Mouse (Mus musculus) cerebellum, adult 2 months (tissue): ENCODE data around the gene Macf1. TPM values are rescaled to one million over a fixed set of nuclear protein-coding genes. Genes with fewer than 3 reads are reported as not detected.

Source experiments
- DNase-seq, 2 experiments: peaks; one replicate each; pipeline ENCODE4 v3.0.0; 2021
- H3K27ac ChIP-seq: fragments of 200-500 bp; 2 replicates; pipeline ENCODE4 v1.5.1; 2012; ENCODE audit warnings: low read length, control low read depth, inconsistent platforms; ENCODE audit not compliant: insufficient read depth
- H3K27me3 ChIP-seq: fragments of 200-500 bp; 2 replicates; pipeline ENCODE4 v1.6.1; 2012; ENCODE audit warnings: inconsistent platforms, mild to moderate bottlenecking, low read length, moderate library complexity; ENCODE audit not compliant: control insufficient read depth, insufficient read depth
- H3K4me1 ChIP-seq: fragments of 200-500 bp; 2 replicates; pipeline ENCODE4 v1.6.1; 2011; ENCODE audit warnings: low read length; ENCODE audit not compliant: control insufficient read depth, insufficient read depth
- H3K4me3 ChIP-seq: fragments of 200-500 bp; replicated peaks from 2 replicates; pipeline ENCODE3; 2011; ENCODE audit warnings: mild to moderate bottlenecking, low read depth, low read length, control low read depth; ENCODE audit not compliant: insufficient read depth
- CTCF ChIP-seq: fragments of 200-500 bp; IDR thresholded peaks from 2 replicates; pipeline ENCODE4 v1.5.1; 2011; ENCODE audit warnings: low read depth, mild to moderate bottlenecking, control low read depth, low read length, moderate library complexity, borderline replicate concordance; ENCODE audit not compliant: insufficient read depth
- POLR2A ChIP-seq: fragments of 200-500 bp; IDR thresholded peaks from 2 replicates; pipeline ENCODE4 v1.6.1; 2011; ENCODE audit warnings: low read length, control low read depth, borderline replicate concordance; ENCODE audit not compliant: insufficient read depth
- WGBS: fragments of 180-500 bp; shearing (Covaris S2); methylation state at CpG from one replicate; pipeline ENCODE4 v1.1.7; 2018; 5-methylcytosine and 5-hydroxymethylcytosine counted together
- polyA plus RNA-seq: library from polyadenylated mRNA; depleted of rRNA; stranded (reverse); fragments of >200 nt; gene quantifications from 2 replicates; pipeline ENCODE4 v1.2.3, GENCODE M21; 2012

The Macf1 gene
- polyA plus RNA-seq, 1 experiment, result 193 TPM

DNA sequence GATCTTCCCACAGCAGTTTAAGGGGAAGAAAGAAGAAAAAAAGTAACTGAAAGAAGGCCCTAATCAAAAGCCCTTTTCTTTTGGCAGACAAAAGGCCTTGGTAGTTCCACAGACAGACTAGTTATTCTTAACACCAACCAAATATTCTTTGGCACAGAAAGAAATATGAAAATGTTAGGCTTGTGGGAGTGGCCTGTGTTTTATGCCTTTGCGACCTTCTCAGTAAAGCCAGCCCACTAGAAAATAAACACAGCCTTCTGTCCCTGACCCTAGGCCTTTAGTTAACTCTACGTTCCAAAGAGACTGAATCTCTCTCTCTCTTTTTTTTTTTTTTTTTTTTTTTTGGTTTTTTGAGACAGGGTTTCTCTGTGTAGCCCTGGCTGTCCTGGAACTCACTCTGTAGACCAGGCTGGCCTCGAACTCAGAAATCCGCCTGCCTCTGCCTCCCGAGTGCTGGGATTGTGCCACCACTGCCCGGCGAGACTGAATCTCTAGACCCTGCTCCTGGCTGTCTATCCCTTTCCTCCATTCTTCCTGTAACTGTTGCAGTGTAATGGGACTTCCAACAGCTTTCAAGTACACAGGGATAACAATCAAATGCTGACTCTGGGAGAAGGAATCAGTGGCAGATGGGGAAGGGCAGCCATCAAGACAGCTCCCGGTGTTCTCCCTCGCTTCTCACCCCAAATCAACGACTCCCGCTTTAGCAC is 85.5 kb downstream of the Macf1 start:
- WGBS, result 83% methylated on average over 11 of the region's 11 CpGs
- no peak for DNase-seq
- peaks cover 2% of the 10 kb centered on the region for H3K4me1 ChIP-seq
- H3K27me3 ChIP-seq, result no peaks in the 10 kb centered on the region
- TF ChIP-seq CTCF (no peak), POLR2A (no peak)
- no peak overlapping the region for H3K27ac ChIP-seq
- no peak overlapping the region for H3K4me3 ChIP-seq

DNA sequence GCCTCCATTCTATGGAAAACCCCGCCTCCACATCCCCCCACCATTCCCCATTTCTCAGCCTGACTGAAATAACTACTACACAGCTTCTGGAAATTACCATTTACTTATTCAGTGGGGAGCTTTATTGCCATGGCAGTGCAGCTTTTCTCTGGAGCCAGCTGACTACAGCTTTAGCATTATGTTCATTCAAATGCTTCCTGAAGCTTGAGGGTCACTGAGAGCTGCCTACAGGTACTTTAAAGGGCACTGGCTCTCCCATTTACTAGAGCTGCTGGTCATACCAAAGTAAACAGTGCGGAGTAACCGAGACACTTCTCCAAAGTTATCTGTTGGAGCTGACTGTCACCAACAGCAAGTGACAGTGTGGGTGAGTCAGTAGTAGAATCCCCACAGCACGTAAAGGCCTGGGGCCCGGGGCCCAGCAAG is 89.8 kb downstream of the Macf1 start:
- Histone ChIP-seq H3K27ac (no peak overlapping the region), H3K27me3 (no peaks in the 10 kb centered on the region), H3K4me3 (no peak overlapping the region), H3K4me1 (peaks cover 12% of the 10 kb centered on the region)
- no peak for DNase-seq
- no peak for TF ChIP-seq POLR2A
- TF ChIP-seq CTCF, result no peak
- 63% methylated on average over 5 of the region's 5 CpGs for WGBS

DNA sequence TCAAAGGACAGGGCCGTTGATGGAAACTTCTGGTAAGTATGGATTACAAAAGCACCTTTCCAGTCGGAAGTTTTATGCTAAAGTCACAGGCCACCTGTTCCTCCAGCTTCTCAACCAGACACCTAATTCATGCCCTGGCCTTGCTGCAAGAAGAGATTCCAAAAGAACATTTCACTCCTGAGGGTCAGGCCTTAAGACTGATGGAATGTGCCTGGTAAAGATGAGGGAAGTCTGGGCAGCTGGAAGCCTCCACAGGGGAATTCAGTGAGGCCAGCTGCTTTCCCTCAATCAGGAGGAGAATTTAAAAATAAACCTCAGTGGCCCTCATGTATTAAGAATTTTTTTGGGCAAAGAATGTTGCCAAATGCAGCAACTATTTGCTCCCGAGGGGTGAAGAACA is 90.5 kb downstream of the Macf1 start:
- 42% methylated on average over 3 of the region's 3 CpGs for WGBS

DNA sequence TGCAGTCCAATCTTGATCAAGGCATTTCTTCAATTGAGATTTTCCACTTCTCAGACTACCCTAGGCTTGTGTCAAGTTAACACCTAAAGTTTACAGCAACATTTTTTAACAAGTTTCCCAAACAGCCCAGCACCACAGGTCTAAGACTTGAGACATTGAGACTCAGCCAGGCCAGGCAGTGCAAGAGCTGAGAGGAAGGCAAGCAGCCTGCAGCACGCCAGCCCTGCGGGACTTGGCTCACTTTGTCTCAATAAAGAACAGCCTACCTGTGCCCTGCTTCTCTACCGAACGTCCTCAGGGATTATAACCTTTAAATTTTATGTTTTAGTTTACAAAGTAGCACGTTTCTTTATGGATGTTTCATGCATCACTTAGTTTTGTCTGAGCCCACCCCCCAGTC is 92.1 kb downstream of the Macf1 start:
- Histone ChIP-seq H3K27ac (no peak overlapping the region), H3K4me3 (no peak overlapping the region), H3K27me3 (no peaks in the 10 kb centered on the region), H3K4me1 (peaks cover 15% of the 10 kb centered on the region)
- TF ChIP-seq CTCF, result no peak
- TF ChIP-seq POLR2A, result no peak
- DNase-seq, result peak in 1 of 2 experiments; percentile 51
- 19% methylated on average over 5 of the region's 5 CpGs for WGBS

More for the DNA sequence above, 90.5 kb downstream of the Macf1 start:
- 0 out of 2 replicates have a peak overlapping the region, but pooled peaks have one; percentile 17 for H3K27ac ChIP-seq
- TF ChIP-seq POLR2A (no peak), CTCF (no peak)
- DNase-seq, result no peak
- H3K27me3 ChIP-seq, result no peaks in the 10 kb centered on the region
- H3K4me3 ChIP-seq, result no peak overlapping the region
- peaks cover 14% of the 10 kb centered on the region for H3K4me1 ChIP-seq

DNA sequence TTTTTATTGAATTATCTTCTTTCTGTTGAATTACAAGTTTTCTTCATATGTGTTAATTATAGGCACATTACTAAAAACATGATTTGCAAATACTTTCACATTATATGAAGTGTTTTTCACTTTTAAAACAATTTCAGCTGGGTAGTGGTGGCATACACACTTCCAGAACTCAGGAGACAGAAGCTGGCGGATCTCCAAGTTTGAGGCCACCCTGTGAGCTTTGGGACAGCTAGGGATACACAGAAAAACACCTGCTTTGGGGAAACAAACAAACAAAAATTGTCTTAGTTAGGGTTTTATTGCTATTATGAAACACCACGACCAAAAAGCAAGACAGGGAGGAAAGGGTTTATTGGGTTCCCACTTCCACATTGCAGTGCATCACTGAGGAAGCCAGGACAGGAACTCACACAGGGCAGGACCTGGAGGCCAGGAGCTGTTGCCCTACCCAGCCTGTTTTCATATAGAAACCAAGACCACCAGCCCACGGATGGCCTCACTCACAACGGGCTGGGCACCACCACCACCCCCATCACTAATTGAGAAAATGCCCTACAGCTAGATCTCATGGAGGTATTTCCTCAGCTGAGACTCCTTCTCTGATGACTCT is 93.0 kb downstream of the Macf1 start:
- WGBS, result 50% methylated on average over 4 of the region's 4 CpGs
- Histone ChIP-seq H3K4me3 (no peak overlapping the region), H3K4me1 (peaks cover 15% of the 10 kb centered on the region), H3K27ac (no peak overlapping the region), H3K27me3 (no peaks in the 10 kb centered on the region)
- TF ChIP-seq POLR2A (no peak), CTCF (no peak)
- peak in 1 of 2 experiments; percentile 27 for DNase-seq

DNA sequence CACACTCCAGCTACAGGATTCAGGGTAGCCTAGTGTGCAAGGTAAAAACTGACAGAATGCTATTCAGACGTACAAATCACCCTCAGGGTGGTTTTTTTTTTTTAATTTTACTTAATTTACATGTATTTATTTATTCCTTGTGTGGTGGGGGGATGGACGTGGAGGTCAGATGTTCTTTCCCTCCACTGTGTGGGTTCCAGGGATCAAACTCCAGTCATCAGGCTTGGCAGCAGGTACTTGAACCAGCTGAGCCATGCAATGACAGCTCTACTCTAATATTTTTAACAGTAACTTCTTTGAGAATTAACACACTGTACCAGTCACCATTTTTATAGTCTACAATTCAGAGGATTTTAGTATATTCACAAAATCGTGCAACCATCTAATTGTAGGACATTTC is 94.7 kb downstream of the Macf1 start:
- 64% methylated on average over 3 of the region's 3 CpGs for WGBS
- no peaks in the 10 kb centered on the region for H3K27me3 ChIP-seq
- no peak overlapping the region; the same call in 1 of the 2 replicates for H3K27ac ChIP-seq
- no peak overlapping the region for H3K4me3 ChIP-seq
- DNase-seq, result no peak
- H3K4me1 ChIP-seq, result peaks cover 15% of the 10 kb centered on the region
- TF ChIP-seq CTCF (no peak), POLR2A (no peak)

DNA sequence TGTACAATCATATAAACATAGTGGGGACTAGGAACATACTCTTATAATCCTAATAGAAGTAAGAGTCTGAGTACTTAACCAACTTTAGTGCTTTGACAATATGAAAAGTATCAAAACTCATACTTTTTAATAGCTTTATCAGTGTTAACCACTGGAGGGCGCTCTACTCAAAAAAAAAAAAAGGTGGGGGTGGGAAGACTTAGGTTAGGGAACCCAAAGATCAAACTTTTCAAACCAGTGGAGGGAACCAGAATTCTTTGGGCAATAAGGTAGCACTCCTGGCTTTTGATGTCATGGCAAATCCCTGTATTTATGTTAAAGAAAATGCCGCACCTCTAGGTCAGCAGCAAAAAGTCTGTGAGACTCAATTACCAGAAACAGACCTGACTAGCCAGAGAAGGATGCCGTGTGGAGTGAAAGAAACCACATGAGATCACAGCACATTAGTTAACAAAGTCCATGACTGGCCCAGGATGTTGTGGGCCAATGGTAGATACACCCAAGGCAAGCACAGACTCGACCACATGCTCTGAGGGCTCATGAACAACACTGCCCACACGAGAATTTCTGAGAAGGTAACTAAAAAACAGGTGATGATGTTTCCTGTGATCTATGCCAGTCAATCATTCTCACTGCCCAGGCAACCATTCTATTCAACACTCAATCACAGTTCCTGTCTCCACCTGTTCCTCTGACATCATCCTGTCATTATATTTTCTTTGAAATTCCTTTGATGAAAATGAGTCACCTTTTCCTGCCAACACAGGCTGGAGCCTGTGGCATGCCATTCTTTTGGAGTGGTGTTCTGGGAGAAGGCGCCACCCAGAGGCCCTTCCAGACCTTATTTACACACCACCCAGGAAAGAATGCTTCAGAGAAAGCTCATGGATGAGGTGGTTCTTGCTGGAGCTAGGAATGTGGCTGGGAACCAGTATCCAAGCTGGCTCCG is 95.5 kb downstream of the Macf1 start:
- peak overlapping the region; percentile 52; the same call in 1 of the 2 replicates for H3K27ac ChIP-seq
- DNase-seq, result peak in 1 of 2 experiments; percentile 47
- H3K27me3 ChIP-seq, result no peaks in the 10 kb centered on the region
- no peak overlapping the region for H3K4me3 ChIP-seq
- WGBS, result 38% methylated on average over 7 of the region's 7 CpGs
- TF ChIP-seq CTCF (peak; percentile 29; the same call in 1 of the 2 replicates), POLR2A (no peak)
- H3K4me1 ChIP-seq, result peaks cover 15% of the 10 kb centered on the region
